Mouse (Mus musculus) kidney, adult 2 months (tissue): ENCODE measurements at regions not wholly inside any gene's neighbourhood (a gene's known extent, or its start where the extent isn't known, plus 50 kb on each side); places are given as distances from the start of the nearest gene placed in this dataset.

Experiments
- CTCF ChIP-seq: fragments of 200-500 bp; conservative IDR thresholded peaks from 2 replicates; pipeline ENCODE4 v1.5.1; 2011; ENCODE audit warnings: low read depth, mild to moderate bottlenecking, control low read depth, low read length, moderate library complexity, mixed read lengths; ENCODE audit not compliant: insufficient read depth, insufficient read length
- POLR2A ChIP-seq: fragments of 200-500 bp; IDR thresholded peaks from one replicate; pipeline ENCODE4 v1.6.1; 2011; ENCODE audit warnings: low read depth, low read length, control low read depth

DNA sequence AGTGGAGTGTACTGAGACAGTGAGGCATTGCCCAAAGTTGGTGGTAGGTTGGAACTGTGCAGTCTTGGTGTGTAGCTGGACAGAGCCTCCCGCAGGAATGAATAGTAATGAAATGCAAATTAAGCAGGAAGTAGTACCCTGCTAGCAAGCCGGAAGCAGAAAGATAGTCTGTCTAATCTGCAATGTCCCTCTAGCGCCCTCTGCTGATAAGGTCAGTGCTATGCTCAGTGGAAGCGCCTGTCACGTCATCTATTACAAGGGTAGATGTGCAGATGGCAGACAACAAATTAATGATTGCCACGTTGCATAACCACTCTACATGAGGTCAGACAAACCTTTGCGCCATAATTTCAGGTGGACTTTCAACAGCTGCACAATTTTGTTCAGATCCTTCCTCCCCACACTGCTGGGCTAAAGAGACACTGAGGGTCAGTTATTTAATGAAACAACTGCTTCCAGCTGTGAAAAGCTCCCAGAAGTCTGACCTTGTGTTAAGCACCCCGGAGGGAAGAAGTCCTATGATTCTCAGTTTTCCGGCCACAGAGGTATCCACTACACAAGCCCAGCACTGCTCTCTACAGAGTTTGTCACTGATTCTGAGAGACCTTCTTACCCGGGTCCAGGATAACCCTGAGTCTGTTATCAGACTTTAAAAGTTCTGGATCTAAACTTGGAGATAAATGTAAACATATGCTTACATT is 201.4 kb upstream of the Lrig3 start:
- peak; percentile 75 for TF ChIP-seq CTCF
- no peak for TF ChIP-seq POLR2A
